Mouse (Mus musculus) small intestine, adult 2 months (tissue): ENCODE results near the gene Dnajc11. TPM values are rescaled to one million over a fixed set of nuclear protein-coding genes. Genes with fewer than 3 reads are reported as not detected.

Experiments
- H3K27ac ChIP-seq: fragments of 200-500 bp; 2 replicates; pipeline ENCODE4 v1.5.1; 2012; ENCODE audit warnings: low read depth, low read length, control low read depth, inconsistent platforms; ENCODE audit not compliant: insufficient read depth
- H3K27me3 ChIP-seq: fragments of 200-500 bp; 2 replicates; pipeline ENCODE4 v1.6.1; 2012; ENCODE audit warnings: mild to moderate bottlenecking, moderate library complexity, low read length, inconsistent platforms; ENCODE audit not compliant: control insufficient read depth, insufficient read depth
- H3K36me3 ChIP-seq: fragments of 200-500 bp; 2 replicates; pipeline ENCODE4 v1.6.1; 2012; ENCODE audit warnings: mild to moderate bottlenecking, low read length, control low read depth, inconsistent platforms; ENCODE audit not compliant: control insufficient read depth, insufficient read depth
- H3K4me1 ChIP-seq: fragments of 200-500 bp; 2 replicates; pipeline ENCODE4 v1.6.1; 2012; ENCODE audit warnings: low read length, inconsistent platforms, mixed read lengths; ENCODE audit not compliant: control insufficient read depth, insufficient read depth, insufficient read length
- H3K4me3 ChIP-seq: fragments of 200-500 bp; 2 replicates; pipeline ENCODE4 v1.5.1; 2012; ENCODE audit warnings: low read depth, mild to moderate bottlenecking, control low read depth, inconsistent platforms, low read length, moderate library complexity
- CTCF ChIP-seq: fragments of 200-500 bp; IDR thresholded peaks from 2 replicates; pipeline ENCODE4 v1.5.1; 2012; ENCODE audit warnings: low read depth, mild to moderate bottlenecking, control low read depth, inconsistent platforms, low read length, moderate library complexity, mixed read lengths; ENCODE audit not compliant: insufficient replicate concordance, insufficient read length; ENCODE audit errors: extremely low read depth
- POLR2A ChIP-seq: fragments of 200-500 bp; IDR thresholded peaks from 2 replicates; pipeline ENCODE4 v1.6.1; 2012; ENCODE audit warnings: low read depth, mild to moderate bottlenecking, control low read depth, inconsistent platforms, low read length, moderate library complexity
- WGBS: fragments of 180-500 bp; shearing (Covaris S2); methylation state at CpG from one replicate; pipeline ENCODE4 v1.1.7; 2018; 5-methylcytosine and 5-hydroxymethylcytosine counted together
- polyA plus RNA-seq: library from polyadenylated mRNA; depleted of rRNA; stranded (reverse); fragments of >200 nt; gene quantifications from 2 replicates; pipeline ENCODE4 v1.2.3, GENCODE M21; 2012; rRNA removed

The Dnajc11 gene
- polyA plus RNA-seq = 28.1 and 32.0 TPM in 2 replicates

- under 1% methylated on average over 83 of the region's 83 CpGs for WGBS
- peak within 1 kb of the TSS; percentile 1; the same call in 1 of the 2 replicates for H3K27ac ChIP-seq
Observed at GRCm38 (mm10) chr4:151933505-151934214, at the start of gene Dnajc11. Dnajc11 (plus strand) TSS chr4:151933691.

DNA sequence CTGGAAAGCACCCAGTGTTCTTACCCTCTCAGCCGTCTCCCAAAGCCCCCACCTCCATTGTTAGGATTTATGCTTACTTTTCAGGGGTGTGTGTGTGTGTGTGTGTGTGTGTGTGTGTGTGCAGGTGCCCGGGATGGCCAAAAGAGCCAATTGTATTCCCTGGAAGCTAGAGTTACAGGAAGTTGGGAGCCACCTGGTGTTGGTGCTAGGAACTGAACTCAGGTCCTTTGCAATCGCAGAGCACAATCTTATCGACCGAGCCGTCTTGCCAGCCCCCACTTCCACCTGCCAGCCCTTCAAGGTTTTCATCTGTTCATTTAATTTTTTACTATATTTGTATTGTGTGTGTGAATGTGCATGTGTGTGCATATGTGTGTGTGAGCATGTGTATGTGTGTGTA lies 40.2 kb upstream of the Dnajc11 start:
- no peaks in the 10 kb centered on the region for H3K36me3 ChIP-seq
- no peak overlapping the region for H3K27ac ChIP-seq
- WGBS = 65% methylated on average over 6 of the region's 6 CpGs
- H3K4me3 ChIP-seq = no peak overlapping the region
- TF ChIP-seq POLR2A (no peak), CTCF (peak; percentile 28; the same call in 1 of the 2 replicates)
- H3K4me1 ChIP-seq = no peaks in the 10 kb centered on the region
- no peaks in the 10 kb centered on the region for H3K27me3 ChIP-seq

More at GRCm38 (mm10) chr4:151933505-151934214, at the start of gene Dnajc11:
- peak; percentile 94 for TF ChIP-seq CTCF
- TF ChIP-seq POLR2A = peak; percentile 31; the same call in 1 of the 2 replicates
- Histone ChIP-seq H3K4me1 (peaks cover 20% of the 10 kb centered on the region), H3K36me3 (no peaks in the 10 kb centered on the region; the same call in 1 of the 2 replicates), H3K27me3 (no peaks in the 10 kb centered on the region), H3K4me3 (peak within 1 kb of the TSS; percentile 95)

DNA sequence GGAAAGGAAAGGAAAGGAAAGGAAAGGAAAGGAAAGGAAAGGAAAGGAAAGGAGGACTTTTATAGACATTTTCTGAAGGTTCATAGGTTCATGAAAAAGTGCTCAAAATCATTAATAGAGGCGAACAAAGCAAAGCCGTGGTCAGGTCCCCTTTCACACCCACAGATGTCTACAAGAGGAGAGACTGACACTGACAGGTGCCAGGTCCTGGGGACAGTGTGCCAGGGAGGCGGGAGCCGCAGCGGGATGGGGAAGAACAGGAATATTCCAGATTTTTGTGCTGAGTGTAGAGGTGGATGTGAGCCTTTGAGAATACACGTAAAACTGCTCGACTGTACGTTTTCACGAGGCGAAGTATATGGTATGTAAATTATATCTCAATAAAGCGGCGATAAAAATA lies 38.6 kb upstream of the Dnajc11 start:
- Histone ChIP-seq H3K27me3 (no peaks in the 10 kb centered on the region), H3K4me3 (no peak overlapping the region), H3K27ac (no peak overlapping the region), H3K36me3 (no peaks in the 10 kb centered on the region), H3K4me1 (no peaks in the 10 kb centered on the region)
- 92% methylated on average over 12 of the region's 12 CpGs for WGBS
- TF ChIP-seq CTCF (no peak), POLR2A (no peak)

- 90% methylated on average over 7 of the region's 7 CpGs for WGBS
- TF ChIP-seq POLR2A (no peak), CTCF (no peak)
- Histone ChIP-seq H3K27ac (no peak overlapping the region), H3K4me1 (no peaks in the 10 kb centered on the region), H3K36me3 (no peaks in the 10 kb centered on the region), H3K4me3 (no peak overlapping the region), H3K27me3 (no peaks in the 10 kb centered on the region)
Observed at GRCm38 (mm10) chr4:151895624-151896023, 37.9 kb upstream of the Dnajc11 start.

GRCm38 (mm10) chr4:151897069-151897617 lies 36.3 kb upstream of the Dnajc11 start:
- Histone ChIP-seq H3K27me3 (no peaks in the 10 kb centered on the region), H3K4me1 (no peaks in the 10 kb centered on the region), H3K27ac (no peak overlapping the region), H3K4me3 (no peak overlapping the region), H3K36me3 (no peaks in the 10 kb centered on the region)
- TF ChIP-seq CTCF (no peak), POLR2A (no peak)
- 79% methylated on average over 9 of the region's 9 CpGs for WGBS

DNA sequence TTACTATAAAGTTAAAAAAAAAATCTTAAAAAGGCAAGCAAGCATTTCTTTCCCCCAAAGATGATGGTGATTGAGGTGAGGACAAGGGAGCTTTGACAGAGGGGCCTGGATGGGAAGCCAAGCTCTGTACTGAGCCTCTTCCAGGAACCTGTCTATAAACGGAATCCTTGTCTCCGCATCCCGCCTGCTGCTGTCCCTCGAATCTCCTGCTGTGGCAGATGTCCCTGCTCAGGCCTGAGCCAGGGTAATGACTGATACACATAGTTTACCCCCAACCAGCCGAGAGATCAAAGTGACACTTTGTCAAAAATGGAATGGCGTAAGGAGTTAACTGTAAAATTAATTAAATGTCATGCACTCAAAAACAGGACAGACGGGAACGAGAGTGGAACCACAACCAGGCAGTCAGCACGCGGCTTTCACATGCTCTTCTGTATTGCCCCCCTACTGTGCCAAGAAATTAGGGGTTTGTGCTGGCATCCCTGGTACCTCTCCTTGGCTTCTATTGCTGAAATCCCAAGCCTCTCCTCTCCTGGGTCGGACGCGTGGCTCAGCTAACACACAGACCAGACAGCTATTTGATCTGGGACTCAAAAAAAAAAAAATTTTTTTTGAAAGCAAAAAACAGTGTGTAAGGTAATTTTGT lies 34.8 kb upstream of the Dnajc11 start:
- Histone ChIP-seq H3K27me3 (no peaks in the 10 kb centered on the region), H3K27ac (no peak overlapping the region), H3K4me3 (no peak overlapping the region), H3K36me3 (no peaks in the 10 kb centered on the region), H3K4me1 (peaks cover 9% of the 10 kb centered on the region)
- 67% methylated on average over 13 of the region's 13 CpGs for whole genome bisulfite sequencing
- TF ChIP-seq CTCF = no peak
- TF ChIP-seq POLR2A = no peak
